Mouse (Mus musculus) ES-E14 (cell line): ENCODE results near the gene Plg. TPM values are rescaled to one million over a fixed set of nuclear protein-coding genes. Genes with fewer than 3 reads are reported as not detected.

ENCODE experiments used
- DNase-seq: peaks from one replicate; pipeline ENCODE4 v3.0.0-alpha.2; 2013; ENCODE audit warnings: low read depth, low spot score
- H3K27ac ChIP-seq: 2 replicates; pipeline ENCODE4 v1.5.1; 2012; ENCODE audit warnings: low read depth, mild to moderate bottlenecking, low read length, moderate library complexity, mixed read lengths; ENCODE audit not compliant: poor library complexity, insufficient read depth, severe bottlenecking
- H3K36me3 ChIP-seq: 2 replicates; pipeline ENCODE4 v1.6.1; 2012; ENCODE audit warnings: mild to moderate bottlenecking, low read length, moderate library complexity, mixed read lengths; ENCODE audit not compliant: control insufficient read depth, poor library complexity, insufficient read depth, severe bottlenecking
- H3K4me1 ChIP-seq, 2 experiments: fragments of 150-350 bp in 1 of 2; sonication (generic) in 1 of 2; 2 replicates each; pipeline ENCODE4 v1.6.1; 2012; ENCODE audit warnings: low read length in 2 of 2, mild to moderate bottlenecking in 1 of 2, mixed read lengths in 1 of 2; ENCODE audit not compliant: control insufficient read depth in 2 of 2, insufficient read depth in 2 of 2, poor library complexity in 1 of 2
- H3K4me3 ChIP-seq, 2 experiments: fragments of 150-350 bp in 1 of 2; sonication (generic) in 1 of 2; 2 replicates each; pipeline ENCODE4 v1.5.1; 2012; ENCODE audit warnings: low read length in 2 of 2, low read depth in 1 of 2, mild to moderate bottlenecking in 1 of 2, mixed read lengths in 1 of 2; ENCODE audit not compliant: insufficient read depth in 1 of 2, poor library complexity in 1 of 2, severe bottlenecking in 1 of 2
- H3K9ac ChIP-seq: 2 replicates; pipeline ENCODE4 v1.6.1; 2012; ENCODE audit warnings: low read depth, mild to moderate bottlenecking, low read length, mixed read lengths; ENCODE audit not compliant: poor library complexity, insufficient read depth, severe bottlenecking
- H3K9me3 ChIP-seq: fragments of 150-350 bp; sonication (generic); 2 replicates; pipeline ENCODE4 v1.6.1; 2012; ENCODE audit warnings: low read depth, mild to moderate bottlenecking, low read length; ENCODE audit not compliant: control insufficient read depth, insufficient read depth
- CHD2 ChIP-seq: IDR thresholded peaks from 2 replicates; pipeline ENCODE4 v1.6.1; 2014; ENCODE audit warnings: mild to moderate bottlenecking, low read depth, low read length, inconsistent platforms
- HCFC1 ChIP-seq: IDR thresholded peaks from 2 replicates; pipeline ENCODE4 v1.6.1; 2012; ENCODE audit warnings: low read length, inconsistent platforms, borderline replicate concordance; ENCODE audit not compliant: insufficient read depth
- MAFK ChIP-seq: IDR thresholded peaks from 2 replicates; pipeline ENCODE4 v1.6.1; 2014; ENCODE audit warnings: mild to moderate bottlenecking, low read depth, low read length, inconsistent platforms; ENCODE audit not compliant: insufficient read depth
- ZC3H11A ChIP-seq: IDR thresholded peaks from 2 replicates; pipeline ENCODE4 v1.6.1; 2012; ENCODE audit warnings: low read depth, mild to moderate bottlenecking, inconsistent platforms, low read length, borderline replicate concordance
- ZNF384 ChIP-seq: IDR thresholded peaks from 2 replicates; pipeline ENCODE4 v1.6.1; 2012; ENCODE audit warnings: low read depth, low read length, inconsistent platforms
- in situ Hi-C, 2 experiments: fragments of 600-800 bp; cut with MboI; formaldehyde crosslinking; loops; one replicate each; pipeline ENCODE4 v1.15.1; 2025; ENCODE audit warnings: low sequenced_read_pairs in 2 of 2, inconsistent platforms in 1 of 2; ENCODE audit not compliant: unreplicated experiment in 2 of 2
- total RNA-seq: library from RNA; depleted of rRNA; stranded (reverse); fragments of 300-350 nt; gene quantifications from 2 replicates; pipeline ENCODE4 v1.2.3, GENCODE M21; 2012

The Plg gene
- total RNA-seq, 1 experiment, result not detected

- no peaks in the 10 kb centered on the region for H3K36me3 ChIP-seq
- TF ChIP-seq CHD2 (no peak), ZNF384 (no peak), ZC3H11A (no peak), MAFK (no peak), HCFC1 (no peak)
- H3K27ac ChIP-seq, result no peak overlapping the region
- no peak overlapping the region for H3K9ac ChIP-seq
- DNase-seq, result no peak
- in situ Hi-C loops, result no loop called here
- H3K4me1 ChIP-seq, result no peaks in the 10 kb centered on the region
- H3K4me3 ChIP-seq, result no peak overlapping the region
- no peaks in the 10 kb centered on the region for H3K9me3 ChIP-seq
These were observed 34.6 kb upstream of the Plg start for GRCm38 (mm10) chr17:12343702-12344376.

- no peaks in the 10 kb centered on the region for H3K4me1 ChIP-seq
- H3K9ac ChIP-seq, result no peak overlapping the region
- no peaks in the 10 kb centered on the region for H3K36me3 ChIP-seq
- H3K9me3 ChIP-seq, result no peaks in the 10 kb centered on the region
- H3K27ac ChIP-seq, result no peak overlapping the region
- no peak for TF ChIP-seq ZC3H11A
- no peak for TF ChIP-seq ZNF384
- no peak for TF ChIP-seq HCFC1
- no peak for TF ChIP-seq MAFK
- no peak for TF ChIP-seq CHD2
- no peak for DNase-seq
- in situ Hi-C loops, result no loop called here
- no peak overlapping the region for H3K4me3 ChIP-seq
These were observed 30.9 kb upstream of the Plg start for GRCm38 (mm10) chr17:12347462-12347861.

GRCm38 (mm10) chr17:12351564-12351963 is 26.8 kb upstream of the Plg start:
- DNase-seq, result no peak
- Histone ChIP-seq H3K4me3 (no peak overlapping the region), H3K4me1 (no peaks in the 10 kb centered on the region), H3K36me3 (no peaks in the 10 kb centered on the region), H3K9me3 (no peaks in the 10 kb centered on the region), H3K27ac (no peak overlapping the region), H3K9ac (no peak overlapping the region)
- TF ChIP-seq ZNF384, result no peak
- TF ChIP-seq CHD2, result no peak
- no peak for TF ChIP-seq ZC3H11A
- TF ChIP-seq HCFC1, result no peak
- TF ChIP-seq MAFK, result no peak
- in situ Hi-C loops, result loop anchor here in 1 of 2 experiments (25.0 kb wide), 1 partner anchor 314 kb away; no protein-coding TSS in a partner anchor

- no peaks in the 10 kb centered on the region for H3K9me3 ChIP-seq
- H3K4me3 ChIP-seq, result no peak overlapping the region
- no peak overlapping the region for H3K27ac ChIP-seq
- DNase-seq, result no peak
- no peaks in the 10 kb centered on the region for H3K4me1 ChIP-seq
- in situ Hi-C loops, result loop anchor here in 1 of 2 experiments (25.0 kb wide), 1 partner anchor 315 kb away; no protein-coding TSS in a partner anchor
- no peak for TF ChIP-seq ZNF384
- no peak for TF ChIP-seq ZC3H11A
- no peak for TF ChIP-seq CHD2
- no peak for TF ChIP-seq HCFC1
- no peak for TF ChIP-seq MAFK
- H3K9ac ChIP-seq, result no peak overlapping the region
- H3K36me3 ChIP-seq, result no peaks in the 10 kb centered on the region
These were observed 25.6 kb upstream of the Plg start for GRCm38 (mm10) chr17:12352781-12353180.
